Mouse (Mus musculus): ENCODE data around the gene Mllt10. TPM values are rescaled to one million over a fixed set of nuclear protein-coding genes. Genes with fewer than 3 reads are reported as not detected.

Gene Mllt10
- polyA plus RNA-seq, 1 experiment from 2014 or later, result 20.7 TPM

- DNase-seq, result no peak
- TF ChIP-seq EP300 (IDR thresholded peaks at IDR 0.05; ENCODE audit: low read depth) (no peak), CTCF (IDR thresholded peaks at IDR 0.05; ENCODE audit: low read depth) (no peak)
- 74% methylated on average over 10 of the region's 10 CpGs for WGBS (ENCODE audit: insufficient replicate concordance)
- Histone ChIP-seq H3K27me3 (ENCODE audit: insufficient read depth, low read length) (peaks cover 53% of the 10 kb centered on the region), H3K9ac (replicated peaks) (no peak overlapping the region), H3K4me3 (ENCODE audit: low read depth, low read length) (no peak overlapping the region), H3K4me1 (ENCODE audit: insufficient read depth) (peaks cover 16% of the 10 kb centered on the region), H3K9me3 (ENCODE audit: low read length) (no peaks in the 10 kb centered on the region), H3K27ac (ENCODE audit: low read depth) (no peak overlapping the region), H3K36me3 (replicated peaks; ENCODE audit: insufficient read depth, low read length) (no peaks in the 10 kb centered on the region), H3K4me2 (ENCODE audit: low read depth, low read length) (no peak overlapping the region)
- ATAC-seq, result no peak
Measured at GRCm38 (mm10) chr2:18033166-18034108, 21.6 kb upstream of the Mllt10 start.

DNA sequence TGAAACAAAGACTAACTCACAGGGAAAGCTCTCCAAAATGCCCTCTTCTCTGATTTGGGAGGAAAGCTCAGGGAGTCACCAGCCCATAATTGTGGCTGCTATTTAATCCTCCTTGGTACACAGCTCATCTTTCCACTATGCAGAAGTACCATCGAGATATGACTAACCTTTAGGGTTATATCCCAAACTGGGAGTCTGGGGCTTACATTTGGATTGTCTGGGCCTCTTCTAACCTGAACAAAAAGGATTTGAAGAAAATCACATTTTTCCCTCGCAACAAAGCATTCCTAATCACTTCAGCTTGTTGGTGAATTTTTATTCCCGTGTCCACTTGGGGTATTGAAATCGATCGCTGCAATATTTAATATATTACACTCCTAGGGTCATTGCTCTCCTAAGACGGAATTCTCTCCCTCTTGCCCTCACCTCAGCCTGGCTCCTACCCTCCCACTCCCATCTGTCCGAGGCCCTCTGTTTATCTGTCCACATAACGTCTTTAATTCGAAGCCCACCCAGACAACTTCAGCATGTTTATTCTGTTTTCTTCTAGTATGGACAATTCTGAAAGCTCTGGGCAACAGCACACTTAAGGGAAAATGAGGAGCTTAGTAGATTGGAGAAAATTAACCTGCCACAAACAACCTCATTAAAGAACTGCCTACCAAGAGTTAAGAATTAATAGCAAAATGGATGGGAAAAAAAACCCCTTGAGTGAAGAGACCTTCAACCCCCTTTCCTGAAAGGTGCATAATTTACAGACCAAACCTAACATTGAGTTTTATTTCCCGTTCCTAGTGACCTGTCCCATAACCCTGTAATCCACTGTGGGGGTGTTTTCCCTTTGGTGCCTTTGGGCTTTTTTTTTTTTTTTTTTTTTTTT, 20.4 kb upstream of the Mllt10 start:
- Histone ChIP-seq H3K9me3 (ENCODE audit: low read length) (no peaks in the 10 kb centered on the region), H3K4me1 (ENCODE audit: insufficient read depth) (peaks cover 13% of the 10 kb centered on the region), H3K27ac (ENCODE audit: low read depth) (no peak overlapping the region), H3K4me2 (ENCODE audit: low read depth, low read length) (no peak overlapping the region), H3K27me3 (ENCODE audit: insufficient read depth, low read length) (peaks cover 49% of the 10 kb centered on the region), H3K9ac (replicated peaks) (no peak overlapping the region), H3K4me3 (ENCODE audit: low read depth, low read length) (no peak overlapping the region), H3K36me3 (replicated peaks; ENCODE audit: insufficient read depth, low read length) (no peaks in the 10 kb centered on the region)
- ATAC-seq (no peak), DNase-seq (no peak)
- no peak for TF ChIP-seq EP300 (IDR thresholded peaks at IDR 0.05; ENCODE audit: low read depth)
- TF ChIP-seq CTCF (IDR thresholded peaks at IDR 0.05; ENCODE audit: low read depth), result no peak
- WGBS (ENCODE audit: insufficient replicate concordance), result 80% methylated on average over 10 of the region's 10 CpGs

GRCm38 (mm10) chr2:18037491-18037890, 17.5 kb upstream of the Mllt10 start, which contains the start of gene A930004D18Rik:
Gene A930004D18Rik, minus strand, starts transcription at chr2:18037737.
- H3K9ac ChIP-seq (replicated peaks), result no peak within 1 kb of the TSS
- H3K9me3 ChIP-seq (ENCODE audit: low read length), result no peaks in the 10 kb centered on the region
- DNase-seq (no peak), ATAC-seq (no peak)
- no peak within 1 kb of the TSS for H3K4me2 ChIP-seq (ENCODE audit: low read depth, low read length)
- TF ChIP-seq EP300 (IDR thresholded peaks at IDR 0.05; ENCODE audit: low read depth) (no peak), CTCF (IDR thresholded peaks at IDR 0.05; ENCODE audit: low read depth) (no peak)
- H3K36me3 ChIP-seq (replicated peaks; ENCODE audit: insufficient read depth, low read length), result no peaks in the 10 kb centered on the region
- no peak within 1 kb of the TSS for H3K27ac ChIP-seq (ENCODE audit: low read depth)
- no peak within 1 kb of the TSS for H3K4me3 ChIP-seq (ENCODE audit: low read depth, low read length)
- H3K27me3 ChIP-seq (ENCODE audit: insufficient read depth, low read length), result peaks cover 24% of the 10 kb centered on the region
- WGBS (ENCODE audit: insufficient replicate concordance), result 33% methylated on average over 2 of the region's 2 CpGs
- H3K4me1 ChIP-seq (ENCODE audit: insufficient read depth), result peaks cover 12% of the 10 kb centered on the region

GRCm38 (mm10) chr2:18038141-18038752, 16.8 kb upstream of the Mllt10 start:
- no peak for DNase-seq
- no peaks in the 10 kb centered on the region for H3K36me3 ChIP-seq (replicated peaks; ENCODE audit: insufficient read depth, low read length)
- no peak overlapping the region for H3K4me2 ChIP-seq (ENCODE audit: low read depth, low read length)
- WGBS (ENCODE audit: insufficient replicate concordance), result 59% methylated on average over 3 of the region's 3 CpGs
- H3K27ac ChIP-seq (ENCODE audit: low read depth), result no peak overlapping the region
- H3K4me3 ChIP-seq (ENCODE audit: low read depth, low read length), result no peak overlapping the region
- no peak overlapping the region for H3K9ac ChIP-seq (replicated peaks)
- no peak for ATAC-seq
- peaks cover 16% of the 10 kb centered on the region for H3K27me3 ChIP-seq (ENCODE audit: insufficient read depth, low read length)
- peaks cover 12% of the 10 kb centered on the region for H3K4me1 ChIP-seq (ENCODE audit: insufficient read depth)
- H3K9me3 ChIP-seq (ENCODE audit: low read length), result no peaks in the 10 kb centered on the region
- TF ChIP-seq CTCF (IDR thresholded peaks at IDR 0.05; ENCODE audit: low read depth) (no peak), EP300 (IDR thresholded peaks at IDR 0.05; ENCODE audit: low read depth) (no peak)

DNA sequence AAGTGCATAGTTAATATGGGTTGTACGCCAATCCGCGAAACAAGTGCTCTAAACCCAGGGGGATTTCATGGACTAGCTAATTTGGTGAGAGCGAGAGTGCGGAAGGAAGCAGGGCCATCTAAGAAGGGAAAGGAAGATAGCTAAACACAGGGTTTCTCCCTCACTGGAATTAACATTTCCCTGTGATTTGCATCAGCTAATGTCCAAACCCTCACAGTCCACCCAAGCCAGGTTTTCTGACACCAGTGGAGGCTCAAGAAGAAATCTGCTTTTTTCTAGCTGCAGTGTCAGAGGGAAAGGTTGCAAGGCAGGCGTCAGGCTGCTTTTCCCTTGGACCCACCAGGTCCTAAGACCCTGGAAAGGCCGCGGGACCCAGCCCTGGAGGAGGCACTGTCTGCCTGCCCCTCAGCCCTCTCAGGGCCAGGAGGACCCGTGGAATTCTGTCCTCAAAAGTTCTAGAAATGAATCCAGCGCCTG, 16.1 kb upstream of the Mllt10 start:
- Histone ChIP-seq H3K27ac (ENCODE audit: low read depth) (no peak overlapping the region), H3K9me3 (ENCODE audit: low read length) (no peaks in the 10 kb centered on the region), H3K4me3 (ENCODE audit: low read depth, low read length) (no peak overlapping the region), H3K4me2 (ENCODE audit: low read depth, low read length) (no peak overlapping the region), H3K9ac (replicated peaks) (no peak overlapping the region; the same call in 1 of the 2 replicates), H3K4me1 (ENCODE audit: insufficient read depth) (peaks cover 12% of the 10 kb centered on the region), H3K36me3 (replicated peaks; ENCODE audit: insufficient read depth, low read length) (no peaks in the 10 kb centered on the region), H3K27me3 (ENCODE audit: insufficient read depth, low read length) (0 out of 2 replicates have a peak, but pooled peaks cover 10% of the 10 kb centered on the region)
- TF ChIP-seq CTCF (IDR thresholded peaks at IDR 0.05; ENCODE audit: low read depth), result no peak
- no peak for TF ChIP-seq EP300 (IDR thresholded peaks at IDR 0.05; ENCODE audit: low read depth)
- WGBS (ENCODE audit: insufficient replicate concordance), result 76% methylated on average over 10 of the region's 10 CpGs
- DNase-seq (no peak), ATAC-seq (no peak)

Measured in liver, postnatal 0 days (tissue).